Mouse (Mus musculus) limb, embryonic 14.5 days (tissue): ENCODE data around the gene Ncbp1. TPM values are rescaled to one million over a fixed set of nuclear protein-coding genes. Genes with fewer than 3 reads are reported as not detected.
A peak's percentile ranks its signal among the peaks of the same experiment; 100 is the strongest.

Experiments
- ATAC-seq: fragments of 200-750 bp; cut with Nextera tagmentation; 2 replicates; pipeline ENCODE4 v1.8.0; 2017; ENCODE audit warnings: low read depth, moderate number of reproducible peaks, moderate TSS enrichment; ENCODE audit not compliant: low FRiP score
- DNase-seq: peaks from one replicate; pipeline ENCODE4 v3.0.0-alpha.2; 2015; ENCODE audit warnings: low spot score
- H3K27ac ChIP-seq: fragments of 300-500 bp; sonication (generic); replicated peaks from 2 replicates; pipeline ENCODE4 v1.5.1; 2014; ENCODE audit warnings: low read depth, mild to moderate bottlenecking, low read length, moderate library complexity, mixed read lengths
- H3K27me3 ChIP-seq: fragments of 300-500 bp; sonication (generic); 2 replicates; pipeline ENCODE4 v1.6.1; 2014; ENCODE audit warnings: low read length, mixed read lengths; ENCODE audit not compliant: control insufficient read depth, insufficient read depth
- H3K36me3 ChIP-seq: fragments of 300-500 bp; sonication (generic); 2 replicates; pipeline ENCODE4 v1.6.1; 2014; ENCODE audit warnings: mild to moderate bottlenecking, low read length, moderate library complexity, mixed read lengths; ENCODE audit not compliant: control insufficient read depth, insufficient read depth
- H3K4me1 ChIP-seq: fragments of 300-500 bp; sonication (generic); 2 replicates; pipeline ENCODE4 v1.6.1; 2014; ENCODE audit warnings: antibody characterized with exemption, low read length, mixed read lengths; ENCODE audit not compliant: control insufficient read depth, insufficient read depth
- H3K4me2 ChIP-seq: fragments of 300-500 bp; sonication (generic); replicated peaks from 2 replicates; pipeline ENCODE4 v1.6.1; 2014; ENCODE audit warnings: low read depth, mild to moderate bottlenecking, low read length, moderate library complexity; ENCODE audit not compliant: severe bottlenecking
- H3K4me3 ChIP-seq: fragments of 300-500 bp; sonication (generic); replicated peaks from 2 replicates; pipeline ENCODE4 v1.5.1; 2014; ENCODE audit warnings: low read length
- H3K9ac ChIP-seq: fragments of 300-500 bp; sonication (generic); 2 replicates; pipeline ENCODE4 v1.6.1; 2014; ENCODE audit warnings: mild to moderate bottlenecking, low read depth, low read length, moderate library complexity; ENCODE audit not compliant: severe bottlenecking
- H3K9me3 ChIP-seq: fragments of 300-500 bp; sonication (generic); 2 replicates; pipeline ENCODE4 v1.6.1; 2016; ENCODE audit warnings: low read length; ENCODE audit not compliant: control insufficient read depth
- POLR2A ChIP-seq: fragments of 200-500 bp; IDR thresholded peaks from 2 replicates; pipeline ENCODE4 v1.8.0; 2012; ENCODE audit warnings: inconsistent platforms, mild to moderate bottlenecking, moderate library complexity, borderline replicate concordance; ENCODE audit not compliant: insufficient read depth, insufficient read length; ENCODE audit errors: extremely low read depth
- WGBS: fragments of 180-500 bp; shearing (Covaris S2); extraction: QIAGEN DNeasy Blood & Tissue Kit; methylation state at CpG from one replicate; pipeline ENCODE4 v1.1.7; 2014; 5-methylcytosine and 5-hydroxymethylcytosine counted together
- polyA plus RNA-seq, 2 experiments: library from polyadenylated mRNA; depleted of rRNA in 1 of 2; stranded (reverse) in 1 of 2; unstranded in 1 of 2; fragments of >200 nt; fragmentation: Nextera tagmentation in 1 of 2; extraction: Ambion mirVana in 1 of 2; gene quantifications; 2 replicates each; pipeline versions ENCODE4 v1.2.1 to v1.2.3; 2012 to 2014

The Ncbp1 gene
- polyA plus RNA-seq, 2 experiments: 74.0 to 75.2 TPM

DNA sequence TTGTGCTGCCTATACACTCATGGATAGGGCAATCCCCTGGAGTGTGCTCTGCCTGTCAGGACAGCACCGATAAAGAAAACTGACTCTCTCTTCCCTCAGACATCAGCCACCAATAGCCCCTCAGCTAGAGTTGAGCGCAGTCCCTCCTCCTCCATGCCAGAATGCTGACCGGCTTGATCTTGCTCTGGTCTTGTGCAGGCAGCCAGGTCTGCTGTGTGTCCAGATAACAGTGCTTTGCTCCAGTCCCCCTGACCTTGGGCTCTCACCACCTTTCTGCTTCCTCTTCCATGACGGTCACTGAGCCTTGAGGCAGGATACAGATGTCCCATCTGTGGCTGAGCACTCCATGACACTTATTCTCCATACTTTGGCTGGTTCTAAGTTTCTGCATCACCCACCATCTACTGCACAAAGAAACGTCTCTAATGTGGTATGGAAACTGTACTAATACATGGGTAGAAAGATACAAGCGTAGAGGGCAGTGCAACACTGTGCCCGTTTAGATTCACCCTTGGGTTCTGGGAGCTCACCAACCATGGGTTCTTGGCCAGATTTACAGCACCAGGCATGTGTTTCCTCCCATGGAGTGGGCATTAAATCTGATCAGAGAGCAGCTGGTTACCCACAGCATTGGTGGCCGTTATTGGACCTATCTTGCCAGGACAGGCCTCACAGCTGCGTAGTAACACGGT lies 36.2 kb upstream of the Ncbp1 start:
- no peak for TF ChIP-seq POLR2A
- DNase-seq (no peak), ATAC-seq (no peak)
- no peak overlapping the region for H3K4me3 ChIP-seq
- 84% methylated on average over 10 of the region's 10 CpGs for WGBS
- no peaks in the 10 kb centered on the region for H3K27me3 ChIP-seq
- H3K36me3 ChIP-seq: no peaks in the 10 kb centered on the region
- no peak overlapping the region for H3K9ac ChIP-seq
- no peak overlapping the region for H3K27ac ChIP-seq
- no peak overlapping the region for H3K4me2 ChIP-seq
- H3K4me1 ChIP-seq: peaks cover 10% of the 10 kb centered on the region; the same call in 1 of the 2 replicates
- H3K9me3 ChIP-seq: no peaks in the 10 kb centered on the region

DNA sequence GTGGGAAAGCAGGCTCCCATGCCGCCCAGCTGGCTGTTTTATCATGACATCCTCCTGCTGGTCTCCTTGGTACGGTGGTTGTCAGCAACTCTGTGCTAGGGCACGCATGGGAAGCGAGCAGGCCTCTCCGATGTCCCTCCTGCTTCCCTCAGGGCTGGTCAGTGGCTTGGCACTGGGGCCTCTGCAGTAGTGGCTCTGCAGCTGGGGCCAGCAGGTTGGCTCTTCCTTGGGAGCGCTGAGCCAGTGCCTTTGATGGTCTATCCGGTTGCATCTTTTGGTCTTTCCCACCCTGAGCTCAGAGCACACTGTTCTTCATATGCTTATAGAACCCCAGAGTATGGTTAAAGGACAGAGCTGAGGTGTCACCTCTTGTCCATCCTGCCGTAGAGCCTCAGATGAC lies 28.3 kb upstream of the Ncbp1 start:
- no peak overlapping the region for H3K27ac ChIP-seq
- WGBS: 92% methylated on average over 8 of the region's 8 CpGs
- no peak overlapping the region for H3K4me3 ChIP-seq
- H3K36me3 ChIP-seq: peaks cover 17% of the 10 kb centered on the region; the same call in 1 of the 2 replicates
- H3K4me2 ChIP-seq: no peak overlapping the region
- no peaks in the 10 kb centered on the region for H3K9me3 ChIP-seq
- no peak overlapping the region for H3K9ac ChIP-seq
- ATAC-seq (no peak), DNase-seq (no peak)
- TF ChIP-seq POLR2A: no peak
- no peaks in the 10 kb centered on the region for H3K4me1 ChIP-seq
- no peaks in the 10 kb centered on the region for H3K27me3 ChIP-seq

DNA sequence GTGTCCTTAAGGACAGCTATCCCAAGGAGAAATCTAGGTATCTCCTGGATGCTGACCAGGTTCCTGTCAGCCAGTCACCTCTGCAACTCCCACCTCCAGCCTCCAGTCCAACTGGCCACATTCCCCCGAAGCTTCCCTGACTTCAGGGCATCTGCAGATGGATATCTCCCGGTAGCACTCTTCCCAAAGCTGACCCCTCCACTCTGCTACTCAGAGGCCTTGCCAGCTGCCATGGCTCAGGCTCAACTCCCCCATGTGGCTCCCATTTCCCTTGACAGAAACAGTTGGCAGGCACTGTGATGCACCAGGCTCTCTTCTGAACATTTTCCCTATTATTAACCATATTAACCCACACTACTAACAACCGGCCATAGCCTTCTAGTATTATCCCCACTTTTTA lies 27.1 kb upstream of the Ncbp1 start:
- no peak for DNase-seq
- Histone ChIP-seq H3K4me3 (no peak overlapping the region), H3K9me3 (no peaks in the 10 kb centered on the region), H3K27me3 (no peaks in the 10 kb centered on the region), H3K27ac (no peak overlapping the region), H3K4me2 (no peak overlapping the region), H3K36me3 (peaks cover 30% of the 10 kb centered on the region), H3K4me1 (no peaks in the 10 kb centered on the region), H3K9ac (no peak overlapping the region)
- ATAC-seq: no peak
- no peak for TF ChIP-seq POLR2A
- WGBS: 67% methylated on average over 3 of the region's 3 CpGs

DNA sequence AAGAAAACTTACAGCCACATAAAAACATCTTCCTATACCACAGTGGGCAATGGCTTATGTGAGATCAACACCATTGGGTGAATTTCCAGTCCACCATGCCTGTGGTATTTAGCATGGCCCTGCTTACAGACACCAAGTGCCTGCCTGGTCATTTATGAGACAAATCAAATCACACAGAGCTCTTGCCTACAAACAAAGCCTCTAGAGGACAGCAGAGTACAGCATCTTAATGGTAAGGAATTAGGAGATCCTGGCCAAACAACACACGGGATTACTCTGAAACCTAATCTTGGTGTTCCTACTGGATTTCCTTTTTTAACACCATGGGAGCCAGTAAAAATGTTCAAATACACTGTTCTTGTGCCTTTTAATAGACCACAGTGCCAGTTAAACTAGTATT lies 23.1 kb upstream of the Ncbp1 start:
- Histone ChIP-seq H3K36me3 (peaks cover 69% of the 10 kb centered on the region), H3K27me3 (no peaks in the 10 kb centered on the region), H3K9me3 (no peaks in the 10 kb centered on the region), H3K4me3 (no peak overlapping the region), H3K27ac (no peak overlapping the region), H3K4me2 (no peak overlapping the region), H3K9ac (no peak overlapping the region), H3K4me1 (no peaks in the 10 kb centered on the region)
- 68% methylated on average over 1 of the region's 1 CpGs for WGBS
- ATAC-seq: no peak
- no peak for TF ChIP-seq POLR2A
- DNase-seq: no peak

DNA sequence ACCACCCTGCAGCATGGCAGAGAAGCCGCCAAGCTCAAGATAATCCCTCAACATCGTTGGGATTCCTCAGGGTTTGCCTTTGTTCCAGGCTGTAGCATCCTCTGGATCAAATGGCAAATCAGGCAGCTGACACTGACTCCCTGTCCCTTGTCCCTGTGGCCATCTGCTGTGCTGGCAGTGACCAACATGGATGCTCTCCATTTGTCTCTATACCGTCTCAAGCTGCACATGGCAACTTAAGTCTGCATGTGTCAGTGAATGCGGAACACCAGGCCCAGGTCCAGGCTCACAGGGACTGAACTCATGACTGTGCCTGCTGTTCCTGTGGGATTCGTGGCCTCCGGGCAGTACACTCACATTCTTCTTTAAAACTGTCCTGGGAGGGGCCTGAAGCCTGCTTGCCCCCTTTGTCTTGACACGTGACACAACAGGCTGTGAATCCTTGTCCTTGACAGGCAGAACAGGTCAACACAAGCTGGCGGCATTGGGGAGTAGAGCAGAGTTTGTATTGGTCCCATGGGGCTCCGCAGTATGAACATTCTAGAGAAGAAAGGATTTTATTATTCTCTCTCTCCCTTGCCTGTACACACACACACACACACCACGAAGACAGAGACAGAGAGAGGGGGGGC lies 21.8 kb upstream of the Ncbp1 start:
- Histone ChIP-seq H3K36me3 (peaks cover 83% of the 10 kb centered on the region), H3K4me3 (no peak overlapping the region), H3K4me1 (no peaks in the 10 kb centered on the region), H3K4me2 (no peak overlapping the region), H3K9me3 (no peaks in the 10 kb centered on the region), H3K27me3 (no peaks in the 10 kb centered on the region), H3K9ac (no peak overlapping the region), H3K27ac (no peak overlapping the region)
- TF ChIP-seq POLR2A: no peak
- ATAC-seq (peak; percentile 56; the same call in 1 of the 2 replicates), DNase-seq (peak; percentile 38)
- 81% methylated on average over 10 of the region's 10 CpGs for WGBS
